Mouse (Mus musculus) heart, adult 2 months (tissue): ENCODE results near the gene Plekhg3.

Source experiments
- CTCF ChIP-seq: fragments of 200-600 bp; IDR thresholded peaks from 2 replicates; pipeline ENCODE4 v1.8.1; 2022; ENCODE audit warnings: antibody characterized with exemption, mild to moderate bottlenecking, moderate library complexity
- EP300 ChIP-seq: fragments of 200-500 bp; IDR thresholded peaks from 2 replicates; pipeline ENCODE4 v1.6.1; 2011; ENCODE audit warnings: low read depth, low read length, control low read depth; ENCODE audit not compliant: insufficient read depth
- POLR2A ChIP-seq: fragments of 200-500 bp; IDR thresholded peaks from 2 replicates; pipeline ENCODE4 v1.6.1; 2011; ENCODE audit warnings: mild to moderate bottlenecking, low read depth, low read length, control low read depth; ENCODE audit not compliant: insufficient read depth

DNA sequence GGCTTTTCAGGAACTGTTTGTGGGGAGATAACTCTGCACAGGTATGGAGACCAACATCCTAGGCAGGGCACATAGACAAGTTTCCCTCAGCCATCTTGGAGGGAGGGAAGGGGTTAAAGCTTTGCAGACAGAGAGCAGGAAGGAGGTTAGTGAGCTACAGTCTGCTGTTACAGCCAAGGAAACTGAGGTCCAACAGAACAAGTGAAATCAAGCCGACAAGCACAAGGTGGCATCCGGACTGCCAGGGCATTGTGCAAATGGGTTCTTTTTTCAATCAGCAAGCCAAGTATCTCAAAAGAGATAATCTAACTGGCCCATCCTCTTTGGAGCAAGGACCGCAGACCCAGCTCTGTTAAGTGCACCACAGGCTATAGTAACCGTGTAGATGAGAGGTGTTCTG, 35.3 kb upstream of the Plekhg3 start:
- TF ChIP-seq CTCF (no peak), EP300 (no peak), POLR2A (no peak)
